Mouse (Mus musculus) hindlimb bud, embryonic 11.5 days (tissue): Measurements from ENCODE around the gene Aven.
"Not testable (repeated sequence)": the region's sequence is repeated elsewhere in the genome, so short reads cannot be mapped to it uniquely, and the experiment has no call there.

Experiments used
- DNase-seq: peaks from one replicate; pipeline ENCODE4 v3.0.0-alpha.2; 2012; ENCODE audit warnings: low read depth, low spot score; ENCODE audit errors: extremely low spot score

Gene Aven

DNA sequence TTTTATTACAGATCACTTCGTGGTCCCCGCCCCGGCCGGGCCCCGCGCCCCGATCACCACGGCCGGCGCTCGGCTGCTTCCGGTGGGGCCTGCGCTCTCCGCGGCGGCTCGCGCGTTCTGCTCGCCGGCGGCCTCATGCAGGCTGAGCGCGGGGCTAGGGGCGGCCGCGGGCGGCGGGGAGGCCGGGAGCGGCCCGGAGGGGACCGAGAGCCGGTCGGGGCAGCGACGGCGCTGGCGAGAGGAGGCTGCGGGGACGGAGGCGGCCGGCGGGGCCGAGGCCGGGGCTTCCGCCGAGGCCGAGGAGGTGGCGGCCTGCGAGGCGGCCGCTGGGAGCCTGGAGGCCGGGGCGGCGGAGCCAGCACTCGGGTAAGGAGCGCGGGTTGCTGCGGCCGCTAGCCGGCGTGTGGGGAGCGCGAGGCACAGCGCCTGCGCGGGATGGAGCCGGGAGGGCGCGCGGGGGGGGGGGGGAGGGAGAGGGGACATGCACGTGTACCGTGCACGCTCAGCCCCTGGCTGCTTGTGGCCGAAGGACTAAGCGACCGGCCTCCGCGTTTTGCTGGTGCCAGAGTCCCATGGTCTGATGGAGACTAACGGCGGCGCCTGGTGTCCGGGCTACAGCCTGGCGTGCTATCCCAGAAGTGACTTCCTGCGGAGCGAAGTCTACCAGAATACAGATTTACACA, at the start of gene Aven:
TSS of gene Aven (plus strand) at position 109 of the 683 bp plus-strand sequence.
- DNase-seq = no peak

DNA sequence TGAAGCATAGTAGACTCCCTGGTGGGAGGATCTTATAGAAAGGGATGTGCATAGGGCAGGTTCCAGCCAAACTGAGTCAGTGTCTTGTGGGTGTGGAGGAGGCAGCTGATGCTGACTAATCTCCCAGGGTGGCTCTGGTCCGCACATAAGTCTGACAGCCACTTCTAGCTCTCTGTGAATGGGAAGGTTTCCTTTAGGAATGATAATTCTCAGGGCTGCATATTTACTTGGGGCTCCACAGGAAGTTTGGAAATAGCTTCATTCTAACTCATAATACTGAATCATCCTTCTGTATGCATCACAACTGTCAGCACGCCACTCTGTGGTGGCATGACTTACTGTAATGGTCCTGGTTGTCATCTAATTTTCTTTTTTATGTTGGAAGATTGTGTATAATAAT, 49.3 kb upstream of the Aven start:
- no peak for DNase-seq

DNA sequence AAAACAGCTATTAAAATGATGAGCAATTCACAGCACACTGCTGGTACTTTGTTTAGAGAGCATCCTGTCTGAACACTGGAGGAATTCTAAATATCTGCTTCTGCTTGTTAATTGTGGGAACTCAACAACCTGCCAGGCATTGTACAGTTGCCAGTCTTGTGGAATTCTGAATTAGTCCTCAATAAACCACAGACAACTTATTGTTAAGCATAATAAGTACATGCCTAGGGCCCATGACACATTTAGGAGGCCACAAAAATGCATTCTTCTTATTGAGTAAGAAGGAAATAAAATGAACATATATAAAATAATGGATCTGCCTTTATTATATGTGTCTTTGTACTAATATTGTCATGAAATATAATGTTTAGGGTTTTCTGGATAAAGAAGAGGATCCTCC, 47.3 kb upstream of the Aven start:
- no peak for DNase-seq

DNA sequence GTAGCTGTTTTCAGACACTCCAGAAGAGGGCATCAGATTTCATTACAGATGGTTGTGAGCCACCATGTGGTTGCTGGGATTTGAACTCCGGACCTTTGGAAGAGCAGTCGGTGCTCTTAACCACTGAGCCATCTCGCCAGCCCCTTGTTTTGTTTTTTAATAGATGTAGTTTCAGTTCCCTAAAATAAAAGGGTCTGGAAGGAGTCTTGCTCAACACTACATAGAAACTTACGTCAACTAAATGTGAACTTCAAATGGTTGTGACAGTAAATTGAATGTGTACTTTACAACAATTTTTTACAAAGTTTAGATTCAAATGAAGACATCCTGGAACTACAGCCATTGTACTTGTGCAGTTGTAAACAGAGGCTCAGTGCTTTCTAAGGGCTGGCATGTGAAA, 44.7 kb upstream of the Aven start:
- DNase-seq = not testable (repeated sequence)

DNA sequence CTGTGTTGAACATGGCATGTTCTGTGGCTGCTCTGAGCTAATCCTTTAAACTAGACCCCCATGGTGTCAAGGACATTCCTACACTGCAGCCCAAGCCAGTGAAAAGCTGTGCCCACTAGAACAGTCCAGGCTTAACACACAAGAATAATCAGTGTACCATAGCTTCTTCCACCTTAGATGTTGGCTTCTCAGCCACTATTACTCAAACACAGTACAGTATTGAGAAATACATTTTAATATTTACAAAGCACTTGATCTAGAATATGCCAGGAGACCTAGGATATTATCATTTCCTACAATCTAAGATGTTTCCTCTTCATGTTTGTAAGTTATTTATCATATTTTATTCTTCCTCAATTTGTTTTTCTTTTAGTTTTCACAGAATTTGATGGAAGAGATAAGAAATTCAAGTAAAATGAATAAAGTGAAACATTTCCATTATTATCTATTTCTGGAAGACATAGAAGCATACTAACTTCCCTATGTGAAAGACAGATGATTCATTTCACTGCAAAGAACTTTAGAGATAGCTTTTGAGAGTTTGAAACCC, 44.2 kb upstream of the Aven start:
- no peak for DNase-seq

DNA sequence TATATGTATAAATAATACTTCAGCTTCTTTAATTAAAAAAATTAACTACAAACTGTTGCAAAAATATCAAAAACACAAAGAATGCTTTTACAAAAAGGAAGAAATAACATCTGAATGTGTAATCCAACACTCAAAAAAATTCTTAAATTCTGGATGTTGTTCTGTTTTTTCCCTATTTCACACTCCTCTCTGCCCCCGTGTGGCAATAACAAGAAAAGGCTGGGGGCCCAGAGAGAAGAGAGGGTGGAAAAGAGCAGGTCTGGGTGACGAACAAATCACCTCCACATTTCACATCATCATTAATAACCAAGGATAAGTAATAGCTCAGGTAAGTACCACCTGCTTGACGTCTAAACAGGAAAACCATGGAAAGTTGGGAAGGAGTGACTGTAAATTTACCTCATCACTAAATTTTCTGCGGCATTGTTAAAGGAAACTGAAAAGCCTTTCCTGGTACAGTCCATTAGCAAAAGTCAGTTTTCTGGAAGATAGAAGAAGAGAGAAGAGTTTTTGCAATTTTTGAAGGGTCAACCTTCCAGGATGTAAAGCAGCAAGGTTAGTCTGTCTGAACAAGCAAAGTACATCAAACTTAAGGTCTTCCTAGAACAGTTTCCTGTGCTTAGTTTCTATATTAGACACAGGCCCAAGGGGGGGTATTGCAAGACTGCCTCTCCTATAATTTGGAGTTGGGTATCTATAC, 43.0 kb upstream of the Aven start:
- no peak for DNase-seq

DNA sequence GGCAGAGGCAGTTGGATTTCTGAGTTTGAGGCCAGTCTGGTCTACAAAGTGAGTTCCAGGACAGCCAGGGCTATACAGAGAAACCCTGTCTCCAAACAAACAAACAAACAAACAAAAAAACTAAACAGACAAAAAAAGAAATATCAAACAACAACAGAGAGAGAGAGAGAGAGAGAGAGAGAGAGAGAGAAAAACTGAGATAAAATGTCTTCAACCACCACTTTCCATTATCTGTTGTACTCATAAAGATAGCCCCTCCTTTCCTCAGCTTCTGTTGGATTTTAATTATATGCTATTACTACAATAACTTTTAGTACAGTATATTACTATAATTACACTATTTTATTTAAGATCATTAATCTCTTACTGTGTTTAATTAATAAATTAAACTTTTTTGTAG, 40.3 kb upstream of the Aven start:
- DNase-seq = not testable (repeated sequence)

DNA sequence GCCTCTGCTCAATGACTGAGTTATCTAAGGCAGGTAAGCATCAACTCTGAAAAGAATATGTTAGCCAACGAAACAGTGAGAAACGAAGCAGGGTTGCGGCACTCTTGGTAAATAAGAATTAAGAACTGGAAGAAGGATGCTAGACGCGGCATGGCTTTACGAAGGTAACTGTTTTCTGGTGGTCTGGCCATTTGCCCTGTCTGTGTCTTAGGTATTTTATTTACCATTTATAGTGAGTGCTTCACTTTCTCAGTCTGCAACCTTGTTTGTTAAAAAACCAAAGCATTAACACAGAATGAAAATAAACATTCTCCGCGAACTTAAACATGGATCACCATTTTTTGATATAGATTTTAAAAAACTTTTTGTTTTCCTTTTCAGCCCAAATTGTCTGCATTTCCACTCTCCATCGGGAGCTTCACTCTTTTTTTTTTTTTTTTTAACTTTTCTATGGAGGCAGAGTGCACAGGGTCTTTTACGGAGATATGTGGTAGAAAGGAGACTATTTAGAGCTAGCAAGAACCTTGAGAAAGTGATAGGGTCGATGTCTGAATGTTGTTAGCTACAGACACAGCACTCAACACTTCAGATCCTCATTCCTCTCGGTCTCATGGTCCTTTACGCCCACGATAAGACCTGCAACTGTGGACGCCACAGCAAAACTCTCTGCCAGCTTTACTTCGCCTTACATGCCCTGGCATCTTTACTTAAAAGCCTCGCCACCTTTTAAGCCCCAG, 38.5 kb upstream of the Aven start:
- no peak for DNase-seq

DNA sequence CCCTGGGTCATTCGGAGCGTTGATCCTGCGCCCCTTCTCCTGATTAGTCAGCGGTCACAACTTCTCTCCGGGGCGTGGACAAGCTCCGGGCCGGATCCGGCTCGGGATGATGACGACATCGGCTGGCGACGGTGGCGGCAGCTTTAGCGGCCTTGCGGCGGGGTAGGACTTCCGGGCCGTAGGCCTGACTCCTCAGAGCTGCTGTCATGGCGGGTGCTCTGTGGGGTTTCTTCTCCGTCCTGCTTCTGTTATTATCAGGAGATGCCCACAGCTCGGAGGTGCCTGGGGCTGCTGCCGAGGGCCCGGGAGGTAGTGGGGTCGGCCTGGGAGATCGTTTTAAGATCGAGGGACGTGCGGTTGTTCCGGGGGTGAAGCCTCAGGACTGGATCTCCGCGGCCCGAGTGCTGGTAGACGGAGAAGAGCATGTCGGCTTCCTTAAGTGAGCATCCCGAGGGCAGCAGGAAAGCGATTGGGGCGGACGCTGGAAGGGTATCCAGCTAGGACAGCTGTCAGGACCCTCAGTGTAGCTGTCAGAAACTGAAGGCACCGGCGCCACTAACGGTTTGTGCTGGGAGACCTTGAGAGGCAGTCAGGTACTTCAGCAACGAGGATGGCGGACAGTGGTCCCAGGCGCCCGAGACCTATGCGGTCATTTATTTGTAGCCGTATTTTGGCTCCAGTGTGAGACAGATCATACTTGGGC, 37.8 kb upstream of the Aven start, which contains the start of gene Emc7:
TSS of gene Emc7 (plus strand) at position 136 of the 703 bp plus-strand sequence.
- peak; percentile 58 for DNase-seq

DNA sequence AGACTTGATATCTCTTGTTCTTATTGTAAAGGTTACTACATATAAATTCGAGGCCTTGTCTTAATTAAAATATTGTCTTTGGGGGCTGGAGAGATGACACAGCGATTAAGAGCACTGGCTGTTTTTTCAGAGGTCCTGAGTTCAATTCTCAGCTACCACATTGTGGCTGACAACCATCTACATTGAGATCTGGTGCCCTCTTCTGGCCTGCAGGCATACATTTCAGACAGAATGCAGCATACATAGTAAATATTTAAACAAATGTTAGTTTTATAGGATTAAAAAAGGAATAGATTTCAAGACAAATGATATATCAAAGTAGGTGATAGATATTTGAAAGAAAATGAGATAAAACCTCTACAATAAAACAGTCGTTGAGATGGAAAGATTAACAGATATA, 32.2 kb upstream of the Aven start:
- DNase-seq = no peak

DNA sequence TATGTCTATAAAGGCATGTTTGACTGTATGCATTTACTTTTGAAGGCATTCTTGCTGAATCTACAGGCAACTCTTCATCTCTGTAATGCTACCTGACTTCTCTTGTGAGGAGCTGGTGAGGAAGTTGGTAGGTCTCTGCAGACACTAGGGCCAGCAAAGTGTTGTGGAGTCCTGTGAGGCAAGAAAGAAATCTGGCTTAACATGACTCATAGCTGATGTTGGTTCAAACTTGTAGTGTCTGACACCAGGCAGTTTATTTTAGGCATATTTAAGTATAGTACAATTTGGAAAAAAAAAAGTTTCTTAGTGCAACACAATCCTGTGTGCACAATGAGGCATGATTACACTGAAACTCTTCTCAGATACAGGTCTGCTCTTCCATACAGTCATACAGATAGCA, 23.2 kb upstream of the Aven start:
- no peak for DNase-seq

DNA sequence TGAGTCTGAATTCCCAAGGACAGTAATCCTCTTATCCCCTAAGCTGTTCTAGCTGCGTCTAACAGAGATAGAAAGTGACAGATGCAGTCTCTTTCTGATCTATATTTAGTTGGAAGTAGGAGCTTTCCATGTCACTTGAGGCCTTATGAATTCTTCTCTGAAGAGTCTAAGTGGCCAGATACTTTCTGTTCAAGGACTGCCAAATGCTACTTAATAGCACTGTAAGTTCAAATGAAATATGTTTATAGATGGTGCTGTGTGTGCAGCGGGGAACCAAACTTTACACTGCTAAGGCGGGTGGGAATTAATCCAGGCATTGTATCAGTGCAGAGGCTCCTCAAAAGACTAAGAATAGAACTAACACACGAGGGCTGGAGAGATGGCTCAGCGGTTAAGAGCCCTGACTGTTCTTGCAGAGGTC, 21.8 kb upstream of the Aven start:
- DNase-seq = no peak

DNA sequence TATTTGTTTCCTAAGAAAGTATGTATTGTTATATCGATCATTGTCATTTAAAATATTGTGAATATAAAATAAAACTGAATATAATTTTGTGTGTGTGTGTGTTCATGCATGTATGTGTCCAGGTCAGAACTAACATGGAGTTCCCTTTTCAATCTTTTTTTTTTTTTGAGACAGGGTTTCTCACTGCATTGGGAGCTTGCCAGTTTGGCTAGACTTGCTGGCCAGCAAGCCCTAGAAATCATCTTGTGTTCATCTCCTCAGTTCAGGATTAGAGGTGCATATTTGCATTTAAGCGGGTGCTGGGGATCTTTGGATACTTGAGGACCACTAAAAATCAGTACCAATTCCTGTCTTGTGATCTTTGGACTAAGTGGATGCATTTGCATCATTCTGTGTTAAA, 20.7 kb upstream of the Aven start:
- DNase-seq = no peak

DNA sequence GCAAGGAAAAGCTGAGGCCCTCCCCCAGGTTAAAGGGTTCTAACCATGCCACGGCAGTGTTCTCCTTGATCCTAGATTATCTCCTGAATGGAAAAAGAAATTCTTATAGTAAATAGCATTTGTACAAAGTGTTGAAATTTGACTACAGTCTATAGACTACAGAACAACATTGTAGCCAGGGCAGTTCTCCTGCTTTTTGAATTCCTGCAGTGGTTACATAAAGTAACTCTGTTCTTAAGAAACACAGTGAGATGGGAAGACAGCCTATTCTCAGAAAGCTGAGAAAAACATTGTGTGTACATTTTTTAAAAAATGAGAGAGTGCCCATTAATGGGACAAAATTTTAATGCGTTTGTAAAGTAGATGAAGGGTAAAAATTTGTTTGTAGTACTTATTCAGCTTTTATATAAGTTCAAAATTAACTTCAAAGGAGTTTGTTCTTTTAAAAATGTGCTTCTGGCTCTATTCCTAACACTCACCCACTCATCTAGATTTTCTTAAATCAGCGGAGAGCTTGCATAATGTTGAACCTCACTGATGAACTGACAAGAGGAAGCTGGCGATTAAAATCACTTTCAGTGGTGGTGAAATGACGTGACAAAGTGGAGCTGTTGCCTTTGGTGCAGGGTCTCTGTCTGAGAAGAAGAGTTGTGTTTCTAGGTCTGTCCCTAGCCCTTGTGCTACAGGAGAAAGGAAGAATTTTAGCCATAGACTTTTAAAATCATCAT, 17.6 kb upstream of the Aven start:
- DNase-seq = no peak

DNA sequence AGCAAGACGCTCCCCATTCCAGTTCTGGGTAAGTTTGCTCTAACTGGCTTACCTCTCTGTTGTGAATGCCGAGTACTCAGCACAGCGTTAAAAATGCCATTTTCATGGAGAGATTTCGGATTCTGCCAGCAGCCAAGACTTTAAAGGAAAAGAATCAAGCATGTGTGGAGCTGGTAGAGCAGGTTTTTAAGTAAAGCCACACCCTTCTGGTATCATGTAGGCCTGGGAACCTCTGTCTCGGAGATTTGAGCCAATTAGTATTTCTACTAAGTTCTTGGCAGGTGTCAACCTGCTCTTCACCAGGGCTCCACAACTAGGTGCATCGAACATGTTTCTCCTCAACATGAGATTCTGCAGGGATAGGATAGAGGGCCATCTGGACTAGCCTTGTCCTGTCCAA, 16.2 kb upstream of the Aven start:
- DNase-seq = no peak

DNA sequence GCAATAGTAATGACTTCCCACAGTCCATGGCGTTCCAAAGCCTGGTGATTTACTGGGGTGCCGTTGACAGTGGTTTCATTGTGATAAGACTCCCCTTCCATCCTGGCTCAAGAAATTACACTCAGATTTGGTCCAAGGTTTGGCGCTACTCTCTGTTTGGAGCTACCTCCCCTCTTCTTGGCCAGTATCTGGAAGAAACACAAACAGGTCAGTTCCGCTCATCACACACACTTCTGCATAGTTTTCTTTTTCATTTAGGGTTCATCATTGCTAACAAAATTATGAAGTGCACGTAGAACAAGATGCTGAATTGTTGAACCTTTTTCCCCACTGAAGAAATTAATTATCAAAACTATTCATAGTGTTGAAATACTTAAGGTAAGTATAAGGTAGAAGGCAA, 12.1 kb upstream of the Aven start, which contains the start of gene Chrm5:
TSS of gene Chrm5 (minus strand) at position 101 of the 400 bp plus-strand sequence.
- DNase-seq = no peak

DNA sequence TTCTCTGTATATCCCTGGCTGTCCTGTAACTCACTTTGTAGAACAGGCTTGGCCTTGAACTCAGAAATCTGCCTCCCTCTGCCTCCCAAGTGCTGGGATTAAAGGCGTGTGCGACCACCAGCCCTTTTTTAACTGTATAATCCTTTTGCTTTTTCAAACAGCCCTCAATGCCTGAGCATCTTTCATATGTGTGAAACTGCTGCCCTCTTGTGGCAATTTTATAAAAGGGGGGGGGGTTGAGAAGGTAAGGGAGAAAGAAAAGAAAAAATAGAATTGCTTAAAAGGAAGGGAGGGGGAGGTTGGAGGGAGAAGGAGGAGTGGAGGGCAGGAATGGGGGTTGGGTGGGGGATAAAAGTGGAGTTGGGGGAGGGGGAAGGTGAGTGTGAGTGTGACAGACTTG, 11.2 kb upstream of the Aven start:
- DNase-seq = no peak

DNA sequence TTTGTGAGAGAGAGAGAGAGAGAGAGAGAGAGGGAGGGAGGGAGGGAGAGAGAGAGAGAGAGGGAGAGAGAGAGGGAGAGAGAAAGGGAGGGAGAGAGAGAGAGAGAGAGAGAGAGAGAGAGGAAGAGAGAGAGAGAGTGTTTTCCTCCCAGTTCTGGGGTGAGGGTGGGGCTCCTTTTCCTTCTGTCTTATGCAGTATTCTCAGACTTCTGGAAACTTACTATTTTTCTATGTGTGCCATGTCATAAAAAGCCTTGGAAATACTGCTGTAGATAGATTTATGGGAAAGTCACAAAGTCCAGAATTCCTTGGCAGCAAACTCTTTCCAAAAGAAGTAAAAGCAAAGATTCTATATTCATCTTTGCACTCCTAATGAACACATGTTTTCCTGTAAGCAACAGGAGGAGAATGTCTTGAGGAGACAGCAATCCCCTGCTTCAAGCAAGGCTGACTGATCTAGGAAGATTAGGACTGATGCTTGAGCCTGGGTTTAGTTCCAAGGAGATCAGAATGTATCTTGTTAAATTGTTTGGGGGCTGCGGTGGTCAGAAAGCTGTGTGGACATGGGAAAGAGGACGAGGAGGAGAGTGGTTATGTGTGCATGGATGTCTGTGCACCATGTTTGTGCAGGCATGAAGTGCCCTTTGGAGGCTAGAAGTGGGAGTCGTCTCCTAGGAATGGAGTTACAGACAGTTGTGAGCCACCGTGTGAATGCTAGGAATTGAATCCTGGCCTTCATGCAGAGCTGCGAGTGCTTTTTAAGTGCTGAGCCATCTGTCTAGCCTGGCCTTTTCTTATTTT, 10.0 kb upstream of the Aven start:
- DNase-seq = no peak

DNA sequence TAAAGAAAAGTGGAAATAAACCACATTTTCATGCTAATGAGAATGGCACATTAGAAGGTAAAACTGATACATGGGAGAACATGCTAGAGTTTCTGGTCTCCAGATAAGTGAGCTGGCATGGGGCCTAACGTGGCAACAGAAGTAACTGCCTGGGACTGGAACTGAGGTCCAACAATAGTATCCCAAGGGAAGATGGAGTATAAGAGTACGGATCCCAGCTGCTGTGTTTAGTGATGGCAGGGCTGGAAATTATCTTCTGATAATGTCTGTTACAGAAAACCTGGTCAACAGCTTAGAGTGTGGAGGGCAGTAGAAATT, 9.5 kb upstream of the Aven start:
- DNase-seq = no peak

DNA sequence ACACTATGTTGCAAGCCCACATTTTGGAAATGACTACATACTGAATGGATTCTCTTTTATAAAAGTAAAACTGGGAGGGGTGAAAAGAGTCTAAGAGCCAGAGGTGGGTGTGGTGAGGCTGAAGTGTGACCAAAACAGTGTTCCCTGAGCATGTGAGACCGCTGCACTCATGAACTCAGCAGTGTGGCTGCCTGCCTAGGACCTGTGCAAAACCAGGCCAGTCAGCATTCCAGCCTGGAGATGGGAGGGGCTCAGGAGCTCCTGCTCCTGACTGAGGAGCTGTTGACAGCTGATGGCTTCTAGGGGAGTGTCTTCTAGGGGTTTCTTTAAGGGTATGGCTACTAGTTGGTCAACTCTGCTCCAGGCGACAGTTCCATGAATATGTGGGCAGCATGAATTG, 7.9 kb upstream of the Aven start:
- no peak for DNase-seq
